Mouse (Mus musculus) urinary bladder, postnatal 36 days (tissue): ENCODE data around the gene Krt5.
"Not testable (repeated sequence)": the region's sequence is repeated elsewhere in the genome, so short reads cannot be mapped to it uniquely, and the experiment has no call there.

Experiments
- DNase-seq, 2 experiments: peaks; one replicate each; pipeline ENCODE4 v3.0.0; 2022; ENCODE audit warnings: low spot score in 2 of 2, mixed read lengths in 1 of 2

Gene Krt5

GRCm38 (mm10) chr15:101712720-101713119 lies at the start of gene Krt5:
Krt5 (minus strand) TSS chr15:101712898.
- DNase-seq, result peak; percentile 54 to 61

- DNase-seq, result no peak
These were observed 30.0 kb upstream of the Krt5 start, which contains the start of gene Krt71 for GRCm38 (mm10) chr15:101742711-101743110. Krt71 (minus strand) TSS chr15:101743109.

GRCm38 (mm10) chr15:101737786-101738185 lies 25.1 kb upstream of the Krt5 start:
- DNase-seq, result no peak

GRCm38 (mm10) chr15:101730653-101731052 lies 18.0 kb upstream of the Krt5 start:
- DNase-seq, result no peak

GRCm38 (mm10) chr15:101724686-101725085 lies 12.0 kb upstream of the Krt5 start:
- no peak for DNase-seq

- DNase-seq, result no peak
These were observed 3.1 kb upstream of the Krt5 start for GRCm38 (mm10) chr15:101715831-101716230.

- peak; percentile 69 to 78 for DNase-seq
These were observed 1.7 kb upstream of the Krt5 start for GRCm38 (mm10) chr15:101714356-101714755.

GRCm38 (mm10) chr15:101713731-101714130 lies 1.0 kb upstream of the Krt5 start:
- peak in 1 of 2 experiments; percentile 55 for DNase-seq

- no peak for DNase-seq
These were observed 4.0 kb downstream of the Krt5 start for GRCm38 (mm10) chr15:101708683-101709082.

- no peak for DNase-seq
These were observed 5.2 kb downstream of the Krt5 start for GRCm38 (mm10) chr15:101707454-101707853.

- no peak for DNase-seq
These were observed 8.6 kb downstream of the Krt5 start for GRCm38 (mm10) chr15:101704066-101704465.

- DNase-seq, result no peak
These were observed 10.3 kb downstream of the Krt5 start for GRCm38 (mm10) chr15:101702380-101702779.

GRCm38 (mm10) chr15:101699866-101700265 lies 12.8 kb downstream of the Krt5 start:
- no peak for DNase-seq

- no peak for DNase-seq
These were observed 13.5 kb downstream of the Krt5 start for GRCm38 (mm10) chr15:101699192-101699591.

GRCm38 (mm10) chr15:101697326-101698188 lies 15.1 kb downstream of the Krt5 start:
- DNase-seq, result no peak

GRCm38 (mm10) chr15:101694207-101694606 lies 18.5 kb downstream of the Krt5 start, which contains the start of gene Krt6a:
Krt6a (minus strand) TSS chr15:101694307.
- no peak for DNase-seq

- not testable (repeated sequence) for DNase-seq
These were observed 22.2 kb downstream of the Krt5 start for GRCm38 (mm10) chr15:101690460-101690859.

- DNase-seq, result no peak
These were observed 24.5 kb downstream of the Krt5 start for GRCm38 (mm10) chr15:101688161-101688560.

- DNase-seq, result no peak
These were observed 32.5 kb downstream of the Krt5 start, which contains the start of gene Krt6b for GRCm38 (mm10) chr15:101680187-101680586. Krt6b (minus strand) TSS chr15:101680287.

GRCm38 (mm10) chr15:101675978-101676377 lies 36.7 kb downstream of the Krt5 start:
- no peak for DNase-seq
